Mouse (Mus musculus): ENCODE results near the gene Gm28360.
"Not testable (repeated sequence)": the region's sequence is repeated elsewhere in the genome, so short reads cannot be mapped to it uniquely, and the experiment has no call there.

Gene Gm28360

DNA sequence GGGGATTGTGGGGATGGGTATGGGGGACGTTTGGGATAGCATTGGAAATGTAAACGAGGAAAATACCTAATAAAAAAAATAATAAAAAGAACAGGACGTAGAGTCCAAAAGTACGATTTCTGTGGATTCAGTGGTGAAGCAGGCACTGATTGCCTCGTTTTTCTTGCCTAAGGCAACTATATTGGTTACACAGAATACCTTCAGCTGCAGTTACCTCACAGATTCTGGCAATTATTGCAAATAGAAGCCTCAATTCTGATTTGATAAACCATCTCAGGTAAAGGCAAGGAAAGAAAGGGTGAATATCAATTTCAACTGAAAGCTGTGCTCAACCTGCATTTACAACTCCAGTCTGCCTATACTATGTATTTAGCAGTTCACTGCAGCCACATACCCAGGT lies at the start of gene Gm28360:
Gene Gm28360 (plus strand): TSS at position 301 of the 400 bp plus-strand sequence.
- DNase-seq = not testable (repeated sequence)

DNA sequence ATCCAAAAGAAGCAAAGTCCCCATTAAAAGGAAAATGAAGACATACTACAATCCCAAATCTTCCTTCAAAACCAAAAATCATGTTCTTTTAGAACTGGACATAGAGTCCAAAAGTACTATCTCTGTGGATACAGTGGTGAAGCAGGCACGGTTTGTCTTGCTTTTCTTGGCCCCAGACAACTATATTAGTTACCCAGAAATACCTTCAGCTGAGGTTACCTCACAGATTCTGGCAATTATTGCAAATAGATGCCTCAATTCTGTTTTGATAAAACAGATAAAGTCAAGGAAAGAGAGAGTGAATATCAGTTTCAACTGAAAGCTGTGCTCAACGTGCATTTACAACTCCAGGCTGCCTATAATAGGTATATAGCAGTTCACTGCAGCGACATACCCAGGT lies 49.0 kb upstream of the Gm28360 start, which contains the start of gene B020011L13Rik:
Gene B020011L13Rik (plus strand): TSS at position 301 of the 400 bp plus-strand sequence.
- not testable (repeated sequence) for DNase-seq

DNA sequence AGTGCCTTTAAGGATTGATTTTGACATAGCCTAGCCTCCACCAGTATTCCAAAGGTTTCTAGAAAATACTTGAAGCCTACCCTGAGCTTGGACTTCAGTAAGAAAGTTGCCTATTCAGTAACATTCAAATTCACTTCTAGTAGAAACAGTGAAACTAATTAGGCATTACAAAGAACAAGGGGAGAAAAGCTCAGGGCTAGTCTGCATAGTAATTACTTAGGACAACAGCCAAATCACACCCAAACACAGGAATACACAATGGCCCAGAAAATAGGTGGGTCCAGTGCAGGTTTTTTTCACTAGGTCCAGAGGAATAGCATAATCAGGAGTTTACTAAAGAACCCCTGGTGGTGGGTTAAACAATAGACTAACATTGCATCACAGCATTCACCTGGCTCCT lies 13.6 kb upstream of the Gm28360 start:
- not testable (repeated sequence) for DNase-seq

DNA sequence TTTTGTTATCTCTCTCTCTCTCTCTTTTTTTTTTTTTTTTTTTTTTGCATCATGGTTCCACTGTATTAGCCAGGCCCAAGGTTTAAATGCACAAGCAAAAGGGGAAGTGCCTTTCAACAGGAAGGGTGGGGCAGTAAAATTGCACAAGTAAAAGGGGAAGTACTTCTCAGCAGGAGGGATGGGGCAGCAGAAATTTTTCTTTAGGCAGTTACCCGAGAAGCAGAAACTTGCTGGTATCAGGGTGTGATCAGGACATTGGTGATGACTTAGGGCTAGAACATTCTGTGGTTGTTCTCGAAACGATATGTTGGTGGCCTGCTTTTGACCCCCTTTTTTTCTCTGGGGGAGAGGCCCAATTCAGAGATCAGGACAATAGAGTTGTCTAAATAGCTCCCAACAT lies 21.8 kb downstream of the Gm28360 start:
- DNase-seq = not testable (repeated sequence)

Measured in kidney, postnatal 10 days (tissue).